Mouse (Mus musculus) erythroblast, embryonic 14.5 days (primary cell): Measurements from ENCODE around the gene March9.

ENCODE experiments used
- GATA1 ChIP-seq: IDR thresholded peaks from 2 replicates; pipeline ENCODE4 v1.6.1; 2012; ENCODE audit warnings: low read length, inconsistent platforms, mixed read lengths
- TAL1 ChIP-seq: IDR thresholded peaks from 3 replicates; pipeline ENCODE4 v1.6.1; 2012; ENCODE audit warnings: low read length, inconsistent platforms, mixed read lengths

GRCm38 (mm10) chr10:127036273-127036672 lies 23.7 kb downstream of the March9 start:
- TF ChIP-seq GATA1 (no peak), TAL1 (no peak)
